ENCODE assay signal across 33 mouse cellular contexts in genomic region chr10:27001554-27002178, GRCm38 (mm10).
DNase-seq lines count a peak whose midpoint lies in the region; ATAC-seq lines count a peak whose summit lies in the region.
"Had no signal": no experiment of that assay in that cellular context is flagged by ENCODE, and none has a peak within 500 bp of the region (broad histone marks: within the 10 kb centered on the region; RNA-seq: fewer than 3 reads in every experiment).

No protein-coding gene starts in this region.

- no peaks in the 10 kb centered on the region for H3K4me1 ChIP-seq in hindbrain, embryonic 15.5 days (replicated peaks)
- no peaks in the 10 kb centered on the region for H3K4me1 ChIP-seq in hindbrain, embryonic 10.5 days (replicated peaks)
- 0 out of 2 replicates have a peak, but pooled peaks cover 3% of the 10 kb centered on the region for H3K4me1 ChIP-seq in midbrain, embryonic 13.5 days (replicated peaks)
- no peaks in the 10 kb centered on the region for H3K4me1 ChIP-seq in midbrain, embryonic 14.5 days (ENCODE audit: control insufficient read depth, insufficient read depth, low read length)
- H3K4me1 ChIP-seq in forebrain, embryonic 13.5 days: peaks cover 9% of the 10 kb centered on the region
- no peaks in the 10 kb centered on the region for H3K4me1 ChIP-seq in midbrain, embryonic 15.5 days
- H3K4me1 ChIP-seq: embryonic facial prominence, embryonic 10.5 days; embryonic facial prominence, embryonic 15.5 days; heart, embryonic 13.5 days; hindbrain, embryonic 12.5 days; neural tube, embryonic 15.5 days had no signal

- H3K27ac ChIP-seq in hindbrain, embryonic 15.5 days (replicated peaks): 0 out of 2 replicates have a peak overlapping the region, but pooled peaks have one; percentile 2
- H3K27ac ChIP-seq in hindbrain, embryonic 10.5 days: no peak overlapping the region
- H3K27ac ChIP-seq in midbrain, embryonic 13.5 days: no peak overlapping the region
- no peak overlapping the region for H3K27ac ChIP-seq in midbrain, embryonic 14.5 days (replicated peaks; ENCODE audit: low read depth, low read length)
- H3K27ac ChIP-seq in forebrain, embryonic 13.5 days: no peak overlapping the region
- no peak overlapping the region for H3K27ac ChIP-seq in midbrain, embryonic 15.5 days
- H3K27ac ChIP-seq: embryonic facial prominence, embryonic 10.5 days; embryonic facial prominence, embryonic 15.5 days; heart, embryonic 13.5 days; hindbrain, embryonic 12.5 days; kidney, postnatal 0 days; liver, embryonic 12.5 days; neural tube, embryonic 15.5 days; stomach, postnatal 0 days had no signal

- no peak overlapping the region for H3K9ac ChIP-seq in hindbrain, embryonic 15.5 days
- H3K9ac ChIP-seq in midbrain, embryonic 13.5 days (replicated peaks): no peak overlapping the region
- H3K9ac ChIP-seq in midbrain, embryonic 14.5 days (replicated peaks; ENCODE audit: low read length): no peak overlapping the region
- H3K9ac ChIP-seq in forebrain, embryonic 13.5 days: no peak overlapping the region
- no peak overlapping the region for H3K9ac ChIP-seq in midbrain, embryonic 15.5 days
- H3K9ac ChIP-seq: embryonic facial prominence, embryonic 15.5 days; heart, embryonic 13.5 days; hindbrain, embryonic 12.5 days; liver, embryonic 12.5 days; liver, postnatal 0 days; neural tube, embryonic 15.5 days had no signal

- intact Hi-C loops in heart, postnatal 25 days (cut with DNase I): no loop called here

- no peak for DNase-seq in hindbrain, embryonic 10.5 days (ENCODE audit: low spot score)
- no peak for DNase-seq in midbrain, embryonic 14.5 days
- DNase-seq in heart, postnatal 25 days (ENCODE audit: low spot score): no peak
- DNase-seq in lung, postnatal 36 days: no peak
- DNase-seq: adrenal gland, adult 2 months; adrenal gland, postnatal 36 days; cerebellum, adult 8-10 months; cerebellum, postnatal 25 days; gastrocnemius, postnatal 25 days; heart, adult 18-20 months; heart, postnatal 10 days; kidney, adult 8-10 months; layer of hippocampus, postnatal 36 days; left cerebral cortex, postnatal 4 days; liver, postnatal 0 days; lung, postnatal 4 days; right cerebral cortex, adult 18-20 months; right cerebral cortex, postnatal 4 days; thymus, adult 18-20 months; thymus, postnatal 36 days had no signal

- ATAC-seq in hindbrain, embryonic 15.5 days (ENCODE audit: low FRiP score, low read depth): peak; percentile 49; the same call in 1 of the 2 replicates
- ATAC-seq in midbrain, embryonic 13.5 days: 0 out of 2 replicates have a peak, but pooled peaks have one; percentile 53
- ATAC-seq in midbrain, embryonic 14.5 days (ENCODE audit: low FRiP score, low TSS enrichment): no peak
- ATAC-seq in forebrain, embryonic 13.5 days: peak; percentile 84
- ATAC-seq in midbrain, embryonic 15.5 days (replicated peaks): peak; percentile 57
- ATAC-seq: liver, embryonic 12.5 days; liver, postnatal 0 days had no signal

- WGBS in hindbrain, embryonic 15.5 days: 71% methylated on average over 2 of the region's 2 CpGs
- WGBS in hindbrain, embryonic 10.5 days: 84% methylated on average over 2 of the region's 2 CpGs
- 75% methylated on average over 2 of the region's 2 CpGs for WGBS in midbrain, embryonic 13.5 days
- WGBS in midbrain, embryonic 14.5 days: 78% methylated on average over 2 of the region's 2 CpGs
- 16% methylated on average over 2 of the region's 2 CpGs for WGBS in forebrain, embryonic 13.5 days
- 63% methylated on average over 2 of the region's 2 CpGs for WGBS in midbrain, embryonic 15.5 days

- no peaks in the 10 kb centered on the region for H3K9me3 ChIP-seq in hindbrain, embryonic 15.5 days
- H3K9me3 ChIP-seq in hindbrain, embryonic 10.5 days: no peaks in the 10 kb centered on the region
- H3K9me3 ChIP-seq in midbrain, embryonic 13.5 days: no peaks in the 10 kb centered on the region
- H3K9me3 ChIP-seq in midbrain, embryonic 14.5 days (ENCODE audit: control insufficient read depth, low read length): no peaks in the 10 kb centered on the region
- H3K9me3 ChIP-seq in forebrain, embryonic 13.5 days (replicated peaks): no peaks in the 10 kb centered on the region
- H3K9me3 ChIP-seq in midbrain, embryonic 15.5 days: no peaks in the 10 kb centered on the region
- H3K9me3 ChIP-seq: embryonic facial prominence, embryonic 10.5 days; embryonic facial prominence, embryonic 15.5 days; heart, embryonic 13.5 days; hindbrain, embryonic 12.5 days; liver, embryonic 12.5 days; megakaryocyte, embryonic 14.5 days; neural tube, embryonic 15.5 days had no signal

- no peaks in the 10 kb centered on the region for H3K36me3 ChIP-seq in hindbrain, embryonic 15.5 days
- H3K36me3 ChIP-seq in hindbrain, embryonic 10.5 days: no peaks in the 10 kb centered on the region
- no peaks in the 10 kb centered on the region for H3K36me3 ChIP-seq in midbrain, embryonic 13.5 days
- H3K36me3 ChIP-seq in midbrain, embryonic 14.5 days (ENCODE audit: control insufficient read depth, insufficient read depth, low read length): no peaks in the 10 kb centered on the region
- no peaks in the 10 kb centered on the region for H3K36me3 ChIP-seq in forebrain, embryonic 13.5 days (ENCODE audit: poor library complexity, severe bottlenecking)
- no peaks in the 10 kb centered on the region for H3K36me3 ChIP-seq in midbrain, embryonic 15.5 days (replicated peaks)
- H3K36me3 ChIP-seq: embryonic facial prominence, embryonic 10.5 days; embryonic facial prominence, embryonic 15.5 days; heart, embryonic 13.5 days; hindbrain, embryonic 12.5 days; liver, embryonic 12.5 days; neural tube, embryonic 15.5 days had no signal

- H3K4me2 ChIP-seq in hindbrain, embryonic 15.5 days: no peak overlapping the region
- no peak overlapping the region for H3K4me2 ChIP-seq in midbrain, embryonic 13.5 days (replicated peaks)
- no peak overlapping the region for H3K4me2 ChIP-seq in midbrain, embryonic 14.5 days (ENCODE audit: low read length)
- H3K4me2 ChIP-seq in forebrain, embryonic 13.5 days: no peak overlapping the region
- no peak overlapping the region for H3K4me2 ChIP-seq in midbrain, embryonic 15.5 days
- H3K4me2 ChIP-seq: embryonic facial prominence, embryonic 15.5 days; heart, embryonic 13.5 days; hindbrain, embryonic 12.5 days; liver, embryonic 12.5 days; neural tube, embryonic 15.5 days had no signal

- no peaks in the 10 kb centered on the region for H3K27me3 ChIP-seq in hindbrain, embryonic 15.5 days
- no peaks in the 10 kb centered on the region for H3K27me3 ChIP-seq in hindbrain, embryonic 10.5 days (ENCODE audit: insufficient read depth, poor library complexity, severe bottlenecking)
- H3K27me3 ChIP-seq in midbrain, embryonic 13.5 days: no peaks in the 10 kb centered on the region
- H3K27me3 ChIP-seq in midbrain, embryonic 14.5 days (ENCODE audit: control insufficient read depth, insufficient read depth, low read length): no peaks in the 10 kb centered on the region
- H3K27me3 ChIP-seq in forebrain, embryonic 13.5 days: no peaks in the 10 kb centered on the region
- H3K27me3 ChIP-seq in midbrain, embryonic 15.5 days (replicated peaks): no peaks in the 10 kb centered on the region
- H3K27me3 ChIP-seq: embryonic facial prominence, embryonic 15.5 days; heart, embryonic 13.5 days; hindbrain, embryonic 12.5 days; liver, embryonic 12.5 days; megakaryocyte, embryonic 14.5 days; neural tube, embryonic 15.5 days had no signal

- H3K4me3 ChIP-seq in hindbrain, embryonic 15.5 days: no peak overlapping the region
- no peak overlapping the region for H3K4me3 ChIP-seq in hindbrain, embryonic 10.5 days
- no peak overlapping the region for H3K4me3 ChIP-seq in midbrain, embryonic 13.5 days (replicated peaks)
- no peak overlapping the region for H3K4me3 ChIP-seq in midbrain, embryonic 14.5 days (replicated peaks; ENCODE audit: low read depth, low read length)
- H3K4me3 ChIP-seq in forebrain, embryonic 13.5 days: no peak overlapping the region
- no peak overlapping the region for H3K4me3 ChIP-seq in midbrain, embryonic 15.5 days
- H3K4me3 ChIP-seq: embryonic facial prominence, embryonic 10.5 days; embryonic facial prominence, embryonic 15.5 days; heart, embryonic 13.5 days; hindbrain, embryonic 12.5 days; liver, embryonic 12.5 days; megakaryocyte, embryonic 14.5 days; neural tube, embryonic 15.5 days had no signal
